ENCODE assay signal across 9 mouse cellular contexts in the genomic region with DNA sequence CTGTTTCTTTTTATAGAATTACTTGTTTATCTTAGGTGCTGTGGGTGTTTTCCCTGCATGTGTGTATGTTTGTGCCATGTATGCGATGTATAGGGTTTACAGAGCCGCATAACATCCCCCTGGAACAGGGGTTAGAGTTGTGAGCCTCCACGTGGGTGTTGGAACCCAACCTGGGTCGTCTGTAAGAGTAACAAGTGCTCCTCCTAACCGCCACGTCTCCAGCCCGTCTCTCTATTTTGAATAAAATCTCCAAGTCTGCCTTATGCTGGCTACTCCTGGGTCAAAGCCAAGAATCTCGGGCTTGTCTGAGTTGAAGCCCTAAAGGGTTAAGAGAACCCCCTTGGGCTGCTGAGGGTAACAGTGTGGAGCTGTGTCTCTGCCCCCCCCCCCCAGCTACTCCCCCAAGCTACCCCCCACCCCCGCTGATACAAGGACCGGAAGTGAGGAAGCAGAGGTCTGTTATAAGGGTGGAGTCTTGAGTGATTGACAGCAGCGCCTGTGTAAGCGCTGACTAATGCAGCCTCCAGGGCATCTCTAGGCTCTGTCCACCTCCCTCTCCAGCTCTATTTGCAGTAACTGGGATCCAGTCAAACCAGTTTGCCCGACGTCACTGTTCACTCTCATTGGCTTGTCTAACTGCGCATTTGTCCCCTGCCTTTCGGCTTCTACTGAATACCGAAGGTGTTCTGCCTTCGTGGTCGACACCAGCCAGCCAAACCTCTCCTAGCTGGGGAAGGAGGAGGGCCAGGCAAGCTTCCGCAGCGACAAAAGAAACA. TPM values are rescaled to one million over a fixed set of nuclear protein-coding genes. Genes with fewer than 3 reads are reported as not detected.
DNase-seq lines count a peak whose midpoint lies in the region; ATAC-seq and TF ChIP-seq lines count a peak whose summit lies in the region.
"Had no signal": no experiment of that assay in that cellular context is flagged by ENCODE, and none has a peak within 500 bp of the region (broad histone marks: within the 10 kb centered on the region; RNA-seq: fewer than 3 reads in every experiment).

No protein-coding gene starts in this region.

- no peak overlapping the region; the same call in 1 of the 2 replicates for H3K27ac ChIP-seq in forebrain, embryonic 11.5 days (ENCODE audit: low read depth, low read length)
- H3K27ac ChIP-seq in lung, postnatal 0 days (ENCODE audit: low read length), result peak overlapping the region; percentile 86

- TF ChIP-seq EP300 in lung, postnatal 0 days (IDR thresholded peaks at IDR 0.05), result peak; percentile 68

- peaks cover 6% of the 10 kb centered on the region; the same call in 1 of the 2 replicates for H3K4me1 ChIP-seq in forebrain, embryonic 11.5 days (replicated peaks; ENCODE audit: control insufficient read depth, insufficient read depth, low read length)
- H3K4me1 ChIP-seq in lung, postnatal 0 days (ENCODE audit: insufficient read depth, low read depth, low read length), result peaks cover 9% of the 10 kb centered on the region; the same call in 1 of the 2 replicates

- no peaks in the 10 kb centered on the region for H3K9me3 ChIP-seq in forebrain, embryonic 11.5 days (ENCODE audit: control insufficient read depth, low read length)
- no peaks in the 10 kb centered on the region for H3K9me3 ChIP-seq in lung, postnatal 0 days (ENCODE audit: low read length)

- peak overlapping the region; percentile 11; the same call in 1 of the 2 replicates for H3K4me3 ChIP-seq in forebrain, embryonic 11.5 days (ENCODE audit: low read depth, low read length)
- peak overlapping the region; percentile 36 for H3K4me3 ChIP-seq in lung, postnatal 0 days (ENCODE audit: low read depth, low read length)

- 8% methylated on average over 21 of the region's 21 CpGs for WGBS in forebrain, embryonic 11.5 days
- WGBS in large intestine, adult 2 months, result 6% methylated on average over 21 of the region's 21 CpGs
- WGBS in lung, postnatal 0 days, result 5% methylated on average over 21 of the region's 21 CpGs

- DNase-seq in frontal cortex, postnatal 25 days (ENCODE audit: low spot score in 2 of 2), result no peak
- peak; percentile 33 for DNase-seq in c-Kit-negative CD71-positive TER-119-positive erythroid progenitor cells, embryonic 14.5 days (ENCODE audit: low read depth, low spot score)
- DNase-seq in forebrain, embryonic 11.5 days (ENCODE audit: low spot score), result peak; percentile 70
- DNase-seq in heart, postnatal 25 days (ENCODE audit: low spot score), result peak; percentile 14
- DNase-seq in large intestine, adult 2 months (ENCODE audit: low read depth, low spot score), result peak; percentile 91
- DNase-seq in lung, postnatal 0 days (ENCODE audit: low spot score), result peak; percentile 97
- DNase-seq in ovary, postnatal 14 days (ENCODE audit: low spot score), result peak; percentile 18

- ATAC-seq in frontal cortex, adult (ENCODE audit: low TSS enrichment), result peak; percentile 98
- peak; percentile 88 for ATAC-seq in forebrain, embryonic 11.5 days (replicated peaks; ENCODE audit: low FRiP score)
- ATAC-seq in lung, postnatal 0 days, result peak; percentile 93

- H3K36me3 ChIP-seq in forebrain, embryonic 11.5 days (ENCODE audit: control insufficient read depth, insufficient read depth, low read length), result no peaks in the 10 kb centered on the region
- H3K36me3 ChIP-seq in lung, postnatal 0 days (ENCODE audit: insufficient read depth, low read length), result no peaks in the 10 kb centered on the region
- H3K36me3 ChIP-seq: G1E had no signal

- H3K27me3 ChIP-seq in forebrain, embryonic 11.5 days (ENCODE audit: control insufficient read depth, insufficient read depth, low read length), result 0 out of 2 replicates have a peak, but pooled peaks cover 3% of the 10 kb centered on the region
- H3K27me3 ChIP-seq in lung, postnatal 0 days (replicated peaks; ENCODE audit: insufficient read depth, low read length), result no peaks in the 10 kb centered on the region

- intact Hi-C loops in heart, postnatal 25 days (cut with DNase I), result no loop called here

- peak overlapping the region; percentile 31; the same call in 1 of the 2 replicates for H3K9ac ChIP-seq in forebrain, embryonic 11.5 days (ENCODE audit: low read length)
- H3K9ac ChIP-seq in lung, postnatal 0 days (replicated peaks; ENCODE audit: low read depth), result no peak overlapping the region

- TF ChIP-seq CTCF in lung, postnatal 0 days (IDR thresholded peaks at IDR 0.05), result peak; percentile 19; the same call in 1 of the 2 replicates

- H3K4me2 ChIP-seq in forebrain, embryonic 11.5 days (ENCODE audit: low read depth, low read length, severe bottlenecking), result peak overlapping the region; percentile 39
- peak overlapping the region; percentile 62 for H3K4me2 ChIP-seq in lung, postnatal 0 days (replicated peaks; ENCODE audit: low read depth, low read length)

RNA-seq across cellular contexts. Expression of a gene that starts 36.3 kb away (rescaled TPM):
- not detected in 2 replicates for polyA plus RNA-seq in forebrain, embryonic 11.5 days (2014; fragmentation: Nextera tagmentation; extraction: Ambion mirVana)
- not detected for total RNA-seq in heart, postnatal 25 days (2021)
- polyA plus RNA-seq in large intestine, adult 2 months (2012; rRNA removed), result not detected in 2 replicates
- not detected in 2 replicates for polyA plus RNA-seq in lung, postnatal 0 days (2015; fragmentation: Nextera tagmentation; extraction: Ambion mirVana)
- total RNA-seq: G1E had no signal
- polyA plus RNA-seq: G1E had no signal

Comparison
In these comparisons a context has a peak if more than half of its experiments do, and no peak if none do; other contexts are left out.
1. DNase-seq: peak in c-Kit-negative CD71-positive TER-119-positive erythroid progenitor cells, embryonic 14.5 days (single experiment), forebrain, embryonic 11.5 days (single experiment), heart, postnatal 25 days (single experiment), large intestine, adult 2 months (single experiment), lung, postnatal 0 days (single experiment) and ovary, postnatal 14 days (single experiment); none in frontal cortex, postnatal 25 days (0 of 2).
2. Peak in every context shown above with its lines, with median percentiles within 50 percentile points of each other: ATAC-seq.